Mouse (Mus musculus) hindbrain, embryonic 11.5 days (tissue): ENCODE measurements around the gene Ppp1r1a. TPM values are rescaled to one million over a fixed set of nuclear protein-coding genes. Genes with fewer than 3 reads are reported as not detected.

Experiments
- ATAC-seq: fragments of 200-750 bp; cut with Nextera tagmentation; 2 replicates; pipeline ENCODE4 v1.8.0; 2017; ENCODE audit warnings: mild to moderate bottlenecking, moderate TSS enrichment, moderate library complexity; ENCODE audit not compliant: low FRiP score
- DNase-seq: peaks from one replicate; pipeline ENCODE4 v3.0.0-alpha.2; 2015; ENCODE audit warnings: low spot score
- H3K27ac ChIP-seq: fragments of 300-500 bp; sonication (generic); 2 replicates; pipeline ENCODE4 v1.5.1; 2014; ENCODE audit warnings: mild to moderate bottlenecking, low read depth, low read length
- H3K27me3 ChIP-seq: fragments of 300-500 bp; sonication (generic); 2 replicates; pipeline ENCODE4 v1.6.1; 2014; ENCODE audit warnings: mild to moderate bottlenecking, low read length, moderate library complexity, mixed read lengths; ENCODE audit not compliant: control insufficient read depth, insufficient read depth
- H3K36me3 ChIP-seq: fragments of 300-500 bp; sonication (generic); 2 replicates; pipeline ENCODE4 v1.6.1; 2014; ENCODE audit warnings: mild to moderate bottlenecking, low read length, moderate library complexity, mixed read lengths; ENCODE audit not compliant: control insufficient read depth, insufficient read depth
- H3K4me1 ChIP-seq: fragments of 300-500 bp; sonication (generic); replicated peaks from 2 replicates; pipeline ENCODE4 v1.6.1; 2014; ENCODE audit warnings: low read length, mixed read lengths; ENCODE audit not compliant: control insufficient read depth, insufficient read depth
- H3K4me2 ChIP-seq: fragments of 300-500 bp; sonication (generic); replicated peaks from 2 replicates; pipeline ENCODE4 v1.6.1; 2014; ENCODE audit warnings: mild to moderate bottlenecking, low read depth, low read length
- H3K4me3 ChIP-seq: fragments of 300-500 bp; sonication (generic); 2 replicates; pipeline ENCODE4 v1.5.1; 2014; ENCODE audit warnings: low read depth, low read length
- H3K9ac ChIP-seq: fragments of 300-500 bp; sonication (generic); 2 replicates; pipeline ENCODE4 v1.6.1; 2014; ENCODE audit warnings: low read depth, low read length
- H3K9me3 ChIP-seq: fragments of 300-500 bp; sonication (generic); 2 replicates; pipeline ENCODE4 v1.6.1; 2016; ENCODE audit warnings: low read length; ENCODE audit not compliant: control insufficient read depth
- WGBS: fragments of 180-500 bp; shearing (Covaris S2); extraction: QIAGEN DNeasy Blood & Tissue Kit; methylation state at CpG from one replicate; pipeline ENCODE4 v1.1.7; 2014; 5-methylcytosine and 5-hydroxymethylcytosine counted together
- polyA plus RNA-seq: library from polyadenylated mRNA; unstranded; fragments of >200 nt; fragmentation: Nextera tagmentation; extraction: Ambion mirVana; gene quantifications from 2 replicates; pipeline ENCODE4 v1.2.1, GENCODE M21; 2014

The Ppp1r1a gene
- polyA plus RNA-seq, 1 experiment from 2014 or later: 53.7 TPM

- DNase-seq: peak; percentile 35
- 44% methylated on average over 12 of the region's 12 CpGs for WGBS
- no peaks in the 10 kb centered on the region; the same call in 1 of the 2 replicates for H3K27me3 ChIP-seq
These were observed 34.1 kb downstream of the Ppp1r1a start for GRCm38 (mm10) chr15:103503660-103504059.

GRCm38 (mm10) chr15:103503251-103503600, 34.6 kb downstream of the Ppp1r1a start:
- WGBS: 2% methylated on average over 11 of the region's 15 CpGs
- Histone ChIP-seq H3K27ac (peak overlapping the region; percentile 31), H3K9me3 (no peaks in the 10 kb centered on the region), H3K27me3 (no peaks in the 10 kb centered on the region; the same call in 1 of the 2 replicates), H3K4me3 (peak overlapping the region; percentile 56), H3K9ac (peak overlapping the region; percentile 80), H3K4me2 (peak overlapping the region; percentile 89), H3K4me1 (no peaks in the 10 kb centered on the region; the same call in 1 of the 2 replicates), H3K36me3 (no peaks in the 10 kb centered on the region)
- DNase-seq (no peak), ATAC-seq (peak; percentile 77)

More at GRCm38 (mm10) chr15:103503660-103504059, 34.1 kb downstream of the Ppp1r1a start:
- H3K36me3 ChIP-seq: no peaks in the 10 kb centered on the region
- H3K4me3 ChIP-seq: peak overlapping the region; percentile 56
- H3K9me3 ChIP-seq: no peaks in the 10 kb centered on the region
- peak; percentile 40 for ATAC-seq
- H3K4me2 ChIP-seq: peak overlapping the region; percentile 89
- peak overlapping the region; percentile 80 for H3K9ac ChIP-seq
- no peaks in the 10 kb centered on the region; the same call in 1 of the 2 replicates for H3K4me1 ChIP-seq
- peak overlapping the region; percentile 31; the same call in 1 of the 2 replicates for H3K27ac ChIP-seq

GRCm38 (mm10) chr15:103502435-103503250, 35.2 kb downstream of the Ppp1r1a start, which contains the start of gene Pde1b:
Gene Pde1b (plus strand): TSS chr15:103503034.
- Histone ChIP-seq H3K9ac (peak within 1 kb of the TSS; percentile 80), H3K9me3 (no peaks in the 10 kb centered on the region), H3K4me2 (peak within 1 kb of the TSS; percentile 89), H3K27ac (peak within 1 kb of the TSS; percentile 31), H3K36me3 (no peaks in the 10 kb centered on the region), H3K27me3 (no peaks in the 10 kb centered on the region; the same call in 1 of the 2 replicates), H3K4me3 (peak within 1 kb of the TSS; percentile 56), H3K4me1 (no peaks in the 10 kb centered on the region; the same call in 1 of the 2 replicates)
- peak; percentile 76 for DNase-seq
- ATAC-seq: peak; percentile 89
- under 1% methylated on average over 45 of the region's 63 CpGs for WGBS

GRCm38 (mm10) chr15:103501186-103501585, 36.6 kb downstream of the Ppp1r1a start:
- Histone ChIP-seq H3K27ac (no peak overlapping the region), H3K4me3 (no peak overlapping the region), H3K9ac (no peak overlapping the region), H3K9me3 (no peaks in the 10 kb centered on the region), H3K4me1 (no peaks in the 10 kb centered on the region; the same call in 1 of the 2 replicates), H3K27me3 (no peaks in the 10 kb centered on the region; the same call in 1 of the 2 replicates), H3K36me3 (no peaks in the 10 kb centered on the region), H3K4me2 (no peak overlapping the region)
- WGBS: 75% methylated on average over 2 of the region's 2 CpGs
- ATAC-seq (no peak), DNase-seq (no peak)

- no peak overlapping the region for H3K27ac ChIP-seq
- DNase-seq (no peak), ATAC-seq (no peak)
- no peak overlapping the region for H3K4me2 ChIP-seq
- H3K36me3 ChIP-seq: no peaks in the 10 kb centered on the region
- H3K4me1 ChIP-seq: no peaks in the 10 kb centered on the region; the same call in 1 of the 2 replicates
- H3K9ac ChIP-seq: no peak overlapping the region
- no peaks in the 10 kb centered on the region; the same call in 1 of the 2 replicates for H3K27me3 ChIP-seq
- H3K9me3 ChIP-seq: no peaks in the 10 kb centered on the region
- H3K4me3 ChIP-seq: no peak overlapping the region
- 64% methylated on average over 1 of the region's 1 CpGs for whole genome bisulfite sequencing
These were observed 37.1 kb downstream of the Ppp1r1a start for GRCm38 (mm10) chr15:103500723-103501122.

GRCm38 (mm10) chr15:103498157-103498556, 39.6 kb downstream of the Ppp1r1a start:
- Histone ChIP-seq H3K27ac (no peak overlapping the region), H3K4me3 (no peak overlapping the region), H3K36me3 (no peaks in the 10 kb centered on the region), H3K27me3 (no peaks in the 10 kb centered on the region; the same call in 1 of the 2 replicates), H3K9me3 (no peaks in the 10 kb centered on the region), H3K4me2 (no peak overlapping the region), H3K9ac (no peak overlapping the region), H3K4me1 (no peaks in the 10 kb centered on the region; the same call in 1 of the 2 replicates)
- DNase-seq (no peak), ATAC-seq (no peak)
- WGBS: 48% methylated on average over 3 of the region's 3 CpGs

- H3K4me3 ChIP-seq: no peak overlapping the region
- no peak overlapping the region for H3K4me2 ChIP-seq
- H3K27me3 ChIP-seq: no peaks in the 10 kb centered on the region
- H3K4me1 ChIP-seq: no peaks in the 10 kb centered on the region; the same call in 1 of the 2 replicates
- WGBS: 78% methylated on average over 10 of the region's 10 CpGs
- no peak for ATAC-seq
- H3K9me3 ChIP-seq: no peaks in the 10 kb centered on the region
- H3K36me3 ChIP-seq: no peaks in the 10 kb centered on the region
- DNase-seq: no peak
- no peak overlapping the region for H3K9ac ChIP-seq
- no peak overlapping the region for H3K27ac ChIP-seq
These were observed 41.3 kb downstream of the Ppp1r1a start for GRCm38 (mm10) chr15:103496204-103497140.

GRCm38 (mm10) chr15:103488336-103488735, 49.5 kb downstream of the Ppp1r1a start:
- 55% methylated on average over 4 of the region's 4 CpGs for WGBS
- Histone ChIP-seq H3K4me2 (no peak overlapping the region), H3K4me1 (no peaks in the 10 kb centered on the region), H3K36me3 (no peaks in the 10 kb centered on the region), H3K27ac (no peak overlapping the region), H3K9me3 (no peaks in the 10 kb centered on the region), H3K4me3 (no peak overlapping the region), H3K9ac (no peak overlapping the region), H3K27me3 (no peaks in the 10 kb centered on the region)
- DNase-seq (no peak), ATAC-seq (no peak)
